ENCODE assay signal across 14 mouse cellular contexts in genomic region chr3:124272465-124273089, GRCm38 (mm10). TPM values are rescaled to one million over a fixed set of nuclear protein-coding genes. Genes with fewer than 3 reads are reported as not detected.
A peak's percentile ranks its signal among the peaks of the same experiment; 100 is the strongest.
DNase-seq lines count a peak whose midpoint lies in the region; ATAC-seq and TF ChIP-seq lines count a peak whose summit lies in the region.
"Had no signal": no experiment of that assay in that cellular context is flagged by ENCODE, and none has a peak within 500 bp of the region (broad histone marks: within the 10 kb centered on the region; RNA-seq: fewer than 3 reads in every experiment).

No protein-coding gene starts in this region.

- H3K4me2 ChIP-seq in hindbrain, embryonic 12.5 days (replicated peaks), result no peak overlapping the region
- H3K4me2 ChIP-seq in midbrain, postnatal 0 days (ENCODE audit: low read depth, low read length, poor library complexity, severe bottlenecking), result no peak overlapping the region
- H3K4me2 ChIP-seq: heart, embryonic 15.5 days had no signal

- no peaks in the 10 kb centered on the region for H3K4me1 ChIP-seq in hindbrain, embryonic 12.5 days
- H3K4me1 ChIP-seq in midbrain, postnatal 0 days (ENCODE audit: insufficient read depth, low read length), result no peaks in the 10 kb centered on the region
- H3K4me1 ChIP-seq: heart, embryonic 15.5 days had no signal

- peak; percentile 58 for TF ChIP-seq CTCF in midbrain, postnatal 0 days (IDR thresholded peaks at IDR 0.05)

- 61% methylated on average over 2 of the region's 2 CpGs for WGBS in hindbrain, embryonic 12.5 days
- 18% methylated on average over 2 of the region's 2 CpGs for WGBS in midbrain, postnatal 0 days

- ATAC-seq in hindbrain, embryonic 12.5 days (ENCODE audit: low FRiP score), result peak; percentile 75
- ATAC-seq in midbrain, postnatal 0 days (ENCODE audit: low FRiP score), result 0 out of 2 replicates have a peak, but pooled peaks have one; percentile 35

- no peak overlapping the region for H3K9ac ChIP-seq in hindbrain, embryonic 12.5 days
- H3K9ac ChIP-seq in midbrain, postnatal 0 days (replicated peaks; ENCODE audit: low read length, poor library complexity, severe bottlenecking), result no peak overlapping the region
- H3K9ac ChIP-seq: heart, embryonic 15.5 days had no signal

- no peak overlapping the region for H3K27ac ChIP-seq in hindbrain, embryonic 12.5 days
- H3K27ac ChIP-seq in midbrain, postnatal 0 days (ENCODE audit: low read depth, low read length), result no peak overlapping the region
- H3K27ac ChIP-seq: heart, embryonic 15.5 days had no signal

- no peaks in the 10 kb centered on the region for H3K9me3 ChIP-seq in hindbrain, embryonic 12.5 days (replicated peaks)
- no peaks in the 10 kb centered on the region for H3K9me3 ChIP-seq in midbrain, postnatal 0 days (ENCODE audit: low read length)
- H3K9me3 ChIP-seq: heart, embryonic 15.5 days had no signal

- H3K4me3 ChIP-seq in hindbrain, embryonic 12.5 days, result no peak overlapping the region
- H3K4me3 ChIP-seq in midbrain, postnatal 0 days (ENCODE audit: low read depth, low read length), result no peak overlapping the region
- H3K4me3 ChIP-seq: heart, embryonic 15.5 days had no signal

- no peaks in the 10 kb centered on the region for H3K27me3 ChIP-seq in hindbrain, embryonic 12.5 days
- no peaks in the 10 kb centered on the region for H3K27me3 ChIP-seq in midbrain, postnatal 0 days (ENCODE audit: insufficient read depth, low read length)
- H3K27me3 ChIP-seq: heart, embryonic 15.5 days had no signal

- DNase-seq in embryo, embryonic 11 days, result peak; percentile 18
- DNase-seq in embryo, embryonic 9.5 days (ENCODE audit: extremely low spot score), result no peak
- peak; percentile 43 for DNase-seq in cerebellum, adult 11 months
- peak; percentile 70 for DNase-seq in midbrain, postnatal 0 days (ENCODE audit: low spot score)
- DNase-seq in thymus, postnatal 10 days (ENCODE audit: low spot score in 2 of 2), result no peak
- no peak for DNase-seq in kidney, postnatal 4 days
- DNase-seq in ovary, postnatal 14 days (ENCODE audit: low spot score), result no peak
- DNase-seq: gastrocnemius, postnatal 14 days; kidney, adult 9 months; lung, postnatal 10 days had no signal

- H3K36me3 ChIP-seq in hindbrain, embryonic 12.5 days, result no peaks in the 10 kb centered on the region
- no peaks in the 10 kb centered on the region for H3K36me3 ChIP-seq in midbrain, postnatal 0 days (ENCODE audit: insufficient read depth, low read length)
- H3K36me3 ChIP-seq: G1E; heart, embryonic 15.5 days had no signal

RNA-seq across cellular contexts. Expression of gene Tram1l1, which starts 48.1 kb away (rescaled TPM):
- polyA plus RNA-seq in hindbrain, embryonic 12.5 days (2016; fragmentation: Nextera tagmentation; extraction: Ambion mirVana), result 34.5 and 35.9 TPM in 2 replicates
- total RNA-seq in midbrain, postnatal 0 days (2014; rRNA removed), result 20.1 and 28.5 TPM in 2 replicates
- 47.3 and 48.6 TPM in 2 replicates for polyA plus RNA-seq in midbrain, postnatal 0 days (2015; fragmentation: Nextera tagmentation; extraction: Ambion mirVana)
- total RNA-seq: G1E; liver, adult 2 months had no signal
- polyA plus RNA-seq: G1E; liver, adult 2 months had no signal

Comparison
In these comparisons a context has a peak if more than half of its experiments do, and no peak if none do; other contexts are left out.
1. DNase-seq: peak in embryo, embryonic 11 days (single experiment), cerebellum, adult 11 months (single experiment) and midbrain, postnatal 0 days (single experiment); none in embryo, embryonic 9.5 days (single experiment), thymus, postnatal 10 days (0 of 2), kidney, postnatal 4 days (0 of 2) and ovary, postnatal 14 days (single experiment).